Comparison of ENCODE assay signal across 13 mouse cellular contexts in the genomic region with DNA sequence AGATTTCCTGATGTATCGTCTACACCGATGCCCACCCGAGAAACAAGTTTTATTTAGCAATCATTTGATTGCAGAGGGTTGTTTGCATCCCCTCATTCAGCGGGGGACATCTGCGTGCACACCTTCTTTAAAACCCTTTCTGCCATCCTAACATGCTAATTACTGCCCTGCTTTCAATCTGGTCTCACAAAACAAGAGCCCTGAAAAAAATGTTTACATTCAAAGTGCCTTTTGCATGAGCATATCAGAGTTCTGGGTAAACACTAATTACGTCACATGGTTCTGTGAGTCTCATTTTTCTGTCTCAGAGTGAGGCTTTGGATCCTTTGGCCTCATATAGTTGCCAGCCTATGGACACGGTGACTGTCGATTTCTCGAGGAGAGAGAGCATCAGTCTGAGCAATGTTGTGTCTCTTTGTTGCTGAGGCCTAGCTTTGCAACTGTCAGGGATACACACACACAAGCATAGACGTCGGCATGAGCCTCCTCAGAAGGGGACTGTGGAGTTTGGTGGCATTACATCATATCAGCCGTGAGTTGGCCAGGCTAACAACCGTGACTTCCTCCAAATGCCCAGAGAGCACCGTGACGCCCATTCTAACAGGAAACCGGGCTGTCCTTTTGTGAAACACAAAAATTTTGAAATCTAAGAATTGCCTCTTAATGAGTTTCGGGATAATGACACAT.
DNase-seq lines count a peak whose midpoint lies in the region; ATAC-seq lines count a peak whose summit lies in the region.
"Had no signal": no experiment of that assay in that cellular context is flagged by ENCODE, and none has a peak within 500 bp of the region (broad histone marks: within the 10 kb centered on the region; RNA-seq: fewer than 3 reads in every experiment).

No protein-coding gene starts in this region.

- no peak overlapping the region for H3K4me2 ChIP-seq in lung, embryonic 16.5 days (ENCODE audit: low read depth, low read length)
- no peak overlapping the region for H3K4me2 ChIP-seq in hindbrain, embryonic 13.5 days
- H3K4me2 ChIP-seq: embryonic facial prominence, embryonic 15.5 days; liver, embryonic 15.5 days had no signal

- no peaks in the 10 kb centered on the region for H3K36me3 ChIP-seq in lung, embryonic 16.5 days (ENCODE audit: control insufficient read depth, insufficient read depth, low read length)
- no peaks in the 10 kb centered on the region for H3K36me3 ChIP-seq in embryonic facial prominence, embryonic 10.5 days (replicated peaks)
- H3K36me3 ChIP-seq in hindbrain, embryonic 13.5 days = no peaks in the 10 kb centered on the region
- H3K36me3 ChIP-seq: embryonic facial prominence, embryonic 15.5 days; liver, embryonic 15.5 days had no signal

- WGBS in lung, embryonic 16.5 days = 60% methylated on average over 17 of the region's 17 CpGs
- 60% methylated on average over 17 of the region's 17 CpGs for WGBS in embryonic facial prominence, embryonic 10.5 days
- 51% methylated on average over 17 of the region's 17 CpGs for whole genome bisulfite sequencing in hindbrain, embryonic 13.5 days

- H3K27ac ChIP-seq in lung, embryonic 16.5 days (ENCODE audit: low read length) = no peak overlapping the region
- no peak overlapping the region for H3K27ac ChIP-seq in embryonic facial prominence, embryonic 10.5 days (replicated peaks)
- no peak overlapping the region for H3K27ac ChIP-seq in hindbrain, embryonic 13.5 days
- H3K27ac ChIP-seq: embryonic facial prominence, embryonic 15.5 days; liver, embryonic 15.5 days had no signal

- H3K4me1 ChIP-seq in lung, embryonic 16.5 days (replicated peaks; ENCODE audit: control insufficient read depth, insufficient read depth, low read length) = no peaks in the 10 kb centered on the region
- peaks cover 22% of the 10 kb centered on the region for H3K4me1 ChIP-seq in embryonic facial prominence, embryonic 10.5 days
- H3K4me1 ChIP-seq in hindbrain, embryonic 13.5 days (replicated peaks) = peaks cover 14% of the 10 kb centered on the region

- no peak for DNase-seq in lung, postnatal 10 days
- peak; percentile 15 for DNase-seq in embryonic facial prominence, embryonic 10.5 days (ENCODE audit: low spot score)
- DNase-seq in kidney, postnatal 25 days = no peak
- no peak for DNase-seq in adrenal gland, postnatal 14 days
- DNase-seq: adrenal gland, postnatal 36 days; cerebellum, adult 18-20 months; gastrocnemius, postnatal 14 days; thymus, postnatal 14 days had no signal

- no peaks in the 10 kb centered on the region for H3K9me3 ChIP-seq in lung, embryonic 16.5 days (ENCODE audit: control insufficient read depth, low read length)
- H3K9me3 ChIP-seq in embryonic facial prominence, embryonic 10.5 days = no peaks in the 10 kb centered on the region
- no peaks in the 10 kb centered on the region for H3K9me3 ChIP-seq in hindbrain, embryonic 13.5 days
- H3K9me3 ChIP-seq: embryonic facial prominence, embryonic 15.5 days; liver, embryonic 15.5 days had no signal

- H3K9ac ChIP-seq in lung, embryonic 16.5 days (ENCODE audit: low read length) = no peak overlapping the region
- H3K9ac ChIP-seq in hindbrain, embryonic 13.5 days = no peak overlapping the region
- H3K9ac ChIP-seq: embryonic facial prominence, embryonic 15.5 days; liver, embryonic 15.5 days had no signal

- H3K27me3 ChIP-seq in lung, embryonic 16.5 days (ENCODE audit: control insufficient read depth, insufficient read depth, low read depth, low read length) = no peaks in the 10 kb centered on the region
- H3K27me3 ChIP-seq in embryonic facial prominence, embryonic 10.5 days (replicated peaks; ENCODE audit: low read depth, poor library complexity, severe bottlenecking) = no peaks in the 10 kb centered on the region
- H3K27me3 ChIP-seq in hindbrain, embryonic 13.5 days = no peaks in the 10 kb centered on the region
- H3K27me3 ChIP-seq: embryonic facial prominence, embryonic 15.5 days; liver, embryonic 15.5 days had no signal

- 0 out of 2 replicates have a peak, but pooled peaks have one; percentile 7 for ATAC-seq in lung, embryonic 16.5 days (ENCODE audit: low read depth)
- peak; percentile 31; the same call in 1 of the 2 replicates for ATAC-seq in hindbrain, embryonic 13.5 days (ENCODE audit: low FRiP score)
- peak; percentile 63; the same call in 1 of the 2 replicates for ATAC-seq in monocyte, adult 5-6 weeks (replicated peaks; ENCODE audit: insufficient number of reproducible peaks, low FRiP score, low TSS enrichment, poor library complexity, severe bottlenecking)

- H3K4me3 ChIP-seq in lung, embryonic 16.5 days (ENCODE audit: low read length) = no peak overlapping the region
- H3K4me3 ChIP-seq in embryonic facial prominence, embryonic 10.5 days = no peak overlapping the region
- H3K4me3 ChIP-seq in hindbrain, embryonic 13.5 days = no peak overlapping the region
- H3K4me3 ChIP-seq: embryonic facial prominence, embryonic 15.5 days; liver, embryonic 15.5 days had no signal

Comparison
In these comparisons a context has a peak if more than half of its experiments do, and no peak if none do; other contexts are left out.
1. ATAC-seq: peak in every context shown above with its lines; median percentile 63 in monocyte, adult 5-6 weeks; 31 in hindbrain, embryonic 13.5 days; 7 in lung, embryonic 16.5 days.